Mouse (Mus musculus) thymus, adult 2 months (tissue): ENCODE measurements around the gene Tmem100.

Source experiments
- CTCF ChIP-seq: fragments of 200-500 bp; IDR thresholded peaks from 2 replicates; pipeline ENCODE4 v1.5.1; 2012; ENCODE audit warnings: mild to moderate bottlenecking, control low read depth, low read length, moderate library complexity, borderline replicate concordance; ENCODE audit not compliant: control insufficient read depth, poor library complexity, insufficient read depth; ENCODE audit errors: extremely low read depth
- POLR2A ChIP-seq: fragments of 200-500 bp; IDR thresholded peaks from 2 replicates; pipeline ENCODE4 v1.6.1; 2012; ENCODE audit warnings: mild to moderate bottlenecking, low read length, control low read depth, moderate library complexity; ENCODE audit not compliant: control insufficient read depth, poor library complexity, insufficient read depth; ENCODE audit errors: extremely low read depth

DNA sequence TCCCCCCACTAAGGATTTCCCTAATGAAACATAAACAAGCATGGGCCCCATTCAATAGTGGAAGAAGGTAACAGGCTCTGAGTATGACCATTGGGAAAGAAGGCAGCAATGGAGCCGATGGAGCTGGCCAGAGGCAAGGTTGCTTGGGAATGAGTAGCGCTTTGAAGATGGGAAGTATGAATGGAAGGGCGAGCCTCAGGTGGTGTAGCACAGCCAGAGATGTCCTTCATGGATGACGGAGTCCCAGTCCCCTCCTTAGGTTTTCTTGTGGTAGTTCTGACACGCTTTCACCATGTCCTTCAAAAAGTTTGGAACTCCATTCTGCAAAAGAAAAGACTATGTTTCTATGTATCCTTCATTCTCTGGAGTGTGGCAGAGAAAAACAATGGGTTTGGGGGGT is 45.7 kb upstream of the Tmem100 start:
- no peak for TF ChIP-seq CTCF
- TF ChIP-seq POLR2A = no peak
